Mouse (Mus musculus) liver, embryonic 14.5 days (tissue): ENCODE data around the gene Pafah1b2. TPM values are rescaled to one million over a fixed set of nuclear protein-coding genes. Genes with fewer than 3 reads are reported as not detected.

Experiments used
- ATAC-seq: fragments of 200-750 bp; cut with Nextera tagmentation; 2 replicates; pipeline ENCODE4 v1.8.0; 2017; ENCODE audit warnings: moderate number of reproducible peaks, mild to moderate bottlenecking, moderate library complexity; ENCODE audit not compliant: insufficient read depth
- DNase-seq, 3 experiments: peaks; one replicate each; pipeline ENCODE4 v3.0.0-alpha.2; 2012 to 2013; ENCODE audit warnings: low read depth in 3 of 3, low spot score in 3 of 3
- H3K27ac ChIP-seq: fragments of 300-500 bp; sonication (generic); 2 replicates; pipeline ENCODE4 v1.5.1; 2014; ENCODE audit warnings: moderate library complexity, mild to moderate bottlenecking, control low read depth, inconsistent platforms
- H3K27me3 ChIP-seq: fragments of 300-500 bp; sonication (generic); 2 replicates; pipeline ENCODE4 v1.6.1; 2014; ENCODE audit warnings: mild to moderate bottlenecking, low read length, moderate library complexity; ENCODE audit not compliant: control insufficient read depth, insufficient read depth
- H3K36me3 ChIP-seq: fragments of 300-500 bp; sonication (generic); replicated peaks from 2 replicates; pipeline ENCODE4 v1.6.1; 2014; ENCODE audit warnings: low read depth; ENCODE audit not compliant: control insufficient read depth, insufficient read depth
- H3K4me1 ChIP-seq, 2 experiments: fragments of 200-500 bp in 1 of 2; fragments of 300-500 bp in 1 of 2; sonication (generic) in 1 of 2; replicated peaks; 2 replicates each; pipeline ENCODE4 v1.6.1; 2012 to 2014; ENCODE audit warnings: antibody characterized with exemption in 1 of 2, inconsistent platforms in 1 of 2, low read length in 1 of 2; ENCODE audit not compliant: control insufficient read depth in 2 of 2, insufficient read depth in 2 of 2
- H3K4me2 ChIP-seq: fragments of 300-500 bp; sonication (generic); 2 replicates; pipeline ENCODE4 v1.6.1; 2014; ENCODE audit warnings: low read depth, mild to moderate bottlenecking, control low read depth, moderate library complexity
- H3K4me3 ChIP-seq, 2 experiments: fragments of 200-500 bp in 1 of 2; fragments of 300-500 bp in 1 of 2; sonication (generic) in 1 of 2; 2 replicates each; pipeline ENCODE4 v1.5.1; 2012 to 2014; ENCODE audit warnings: low read depth in 2 of 2, low read length in 2 of 2, mild to moderate bottlenecking in 2 of 2, control low read depth in 1 of 2, inconsistent platforms in 1 of 2, moderate library complexity in 1 of 2; ENCODE audit not compliant: insufficient read depth in 1 of 2
- H3K9ac ChIP-seq: fragments of 300-500 bp; sonication (generic); replicated peaks from 2 replicates; pipeline ENCODE4 v1.6.1; 2014; ENCODE audit warnings: mild to moderate bottlenecking, control low read depth, moderate library complexity
- H3K9me3 ChIP-seq: fragments of 300-500 bp; sonication (generic); 2 replicates; pipeline ENCODE4 v1.6.1; 2016; ENCODE audit warnings: low read length, mixed read lengths; ENCODE audit not compliant: control insufficient read depth
- CTCF ChIP-seq: IDR thresholded peaks from 2 replicates; pipeline ENCODE4 v1.5.1; 2016; ENCODE audit warnings: antibody characterized with exemption, low read depth, control low read depth
- EP300 ChIP-seq: IDR thresholded peaks from 2 replicates; pipeline ENCODE4 v1.6.1; 2016; ENCODE audit warnings: antibody characterized with exemption, low read depth
- WGBS: fragments of 180-500 bp; shearing (Covaris S2); extraction: QIAGEN DNeasy Blood & Tissue Kit; methylation state at CpG from one replicate; pipeline ENCODE4 v1.1.7; 2014; ENCODE audit not compliant: insufficient replicate concordance; 5-methylcytosine and 5-hydroxymethylcytosine counted together
- polyA plus RNA-seq, 2 experiments: library from polyadenylated mRNA; depleted of rRNA in 1 of 2; stranded (reverse) in 1 of 2; unstranded in 1 of 2; fragments of >200 nt; fragmentation: Nextera tagmentation in 1 of 2; extraction: Ambion mirVana in 1 of 2; gene quantifications; 2 replicates each; pipeline versions ENCODE4 v1.2.1 to v1.2.3; 2012 to 2014

Pafah1b2 gene
- polyA plus RNA-seq, 2 experiments, result 23.1 to 59.6 TPM

- TF ChIP-seq CTCF (no peak), EP300 (no peak)
- H3K36me3 ChIP-seq, result no peaks in the 10 kb centered on the region
Observed at GRCm38 (mm10) chr9:46053014-46053666, 40.6 kb upstream of the Pafah1b2 start.

DNA sequence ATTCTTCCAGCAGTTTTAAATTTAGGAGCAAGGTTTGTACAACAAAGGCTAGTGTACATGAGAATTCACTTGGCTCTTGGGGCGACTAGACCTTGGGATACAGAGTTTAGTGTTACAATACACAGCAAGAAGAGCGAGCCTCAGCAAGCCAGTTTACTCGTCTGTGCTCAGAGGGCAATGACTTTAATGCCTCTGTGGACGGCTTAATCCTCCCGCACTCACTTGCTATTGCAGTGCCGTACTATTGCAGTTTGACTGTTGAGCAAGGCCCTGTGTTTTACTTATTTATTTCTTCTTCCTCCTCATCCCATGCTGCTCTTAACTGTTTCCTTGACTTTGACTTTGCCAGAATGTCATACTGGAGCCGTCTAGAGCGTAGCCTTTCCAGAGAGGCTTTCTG is 37.7 kb upstream of the Pafah1b2 start:
- TF ChIP-seq EP300 (no peak), CTCF (no peak)
- 76% methylated on average over 8 of the region's 8 CpGs for WGBS
- Histone ChIP-seq H3K36me3 (no peaks in the 10 kb centered on the region), H3K27me3 (no peaks in the 10 kb centered on the region), H3K27ac (no peak overlapping the region), H3K9me3 (no peaks in the 10 kb centered on the region), H3K4me2 (no peak overlapping the region), H3K4me3 (no peak overlapping the region), H3K4me1 (peaks cover 2 to 9% of the 10 kb centered on the region in 2 experiments; a peak in 2 of 4 replicates), H3K9ac (no peak overlapping the region)
- no peak for DNase-seq
- no peak for ATAC-seq

More at GRCm38 (mm10) chr9:46053014-46053666, 40.6 kb upstream of the Pafah1b2 start:
- Histone ChIP-seq H3K4me3 (no peak overlapping the region), H3K9ac (no peak overlapping the region), H3K4me2 (no peak overlapping the region), H3K9me3 (no peaks in the 10 kb centered on the region), H3K27me3 (no peaks in the 10 kb centered on the region), H3K4me1 (peaks cover 2 to 9% of the 10 kb centered on the region in 2 experiments; a peak in 2 of 4 replicates), H3K27ac (no peak overlapping the region)
- whole genome bisulfite sequencing, result 78% methylated on average over 9 of the region's 9 CpGs
- ATAC-seq, result no peak
- DNase-seq, result no peak

- Histone ChIP-seq H3K36me3 (no peaks in the 10 kb centered on the region), H3K27ac (no peak overlapping the region), H3K9ac (no peak overlapping the region), H3K9me3 (no peaks in the 10 kb centered on the region), H3K4me2 (no peak overlapping the region), H3K27me3 (no peaks in the 10 kb centered on the region), H3K4me3 (no peak overlapping the region), H3K4me1 (peaks cover 2 to 9% of the 10 kb centered on the region in 2 experiments; a peak in 2 of 4 replicates)
- ATAC-seq (no peak), DNase-seq (no peak)
- TF ChIP-seq EP300, result no peak
- TF ChIP-seq CTCF, result no peak
- 52% methylated on average over 7 of the region's 7 CpGs for WGBS
Observed at GRCm38 (mm10) chr9:46049525-46049924, 37.0 kb upstream of the Pafah1b2 start.

DNA sequence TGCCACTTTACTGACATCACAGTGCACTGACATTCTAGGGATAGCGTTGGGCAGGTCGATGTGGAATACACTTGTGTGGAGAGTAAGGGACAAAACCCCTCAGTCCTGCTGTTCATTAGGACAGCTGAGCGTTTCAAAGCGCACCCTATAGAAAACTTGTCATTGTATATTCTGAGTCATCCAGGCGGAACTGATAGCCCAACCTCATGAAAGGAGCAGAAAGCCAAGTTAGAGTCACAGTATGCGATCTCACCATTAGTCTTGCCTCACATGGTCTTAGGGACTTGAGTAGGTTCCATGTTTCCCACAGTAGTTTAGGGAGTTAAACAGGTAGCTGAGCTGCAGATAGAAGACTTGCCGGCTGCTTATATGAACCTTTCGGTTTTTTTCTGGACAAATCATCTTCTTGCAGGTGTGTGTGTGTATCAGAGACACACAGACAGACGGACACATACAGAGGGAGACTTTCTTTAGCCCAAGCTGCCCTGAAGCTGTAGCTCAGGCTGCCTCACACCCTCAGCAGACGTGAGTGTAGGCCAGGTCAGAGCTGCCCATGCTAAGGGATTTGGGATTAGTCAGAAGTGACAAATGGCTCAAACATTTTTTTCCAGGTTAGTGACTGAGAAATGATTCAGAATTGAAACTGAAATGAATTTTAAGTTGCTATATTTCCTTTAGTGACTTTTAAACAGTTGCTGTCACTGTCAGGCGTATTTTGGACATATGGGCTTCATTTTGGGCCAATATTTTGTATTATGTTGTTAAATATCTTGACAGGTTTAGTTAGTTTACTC is 34.4 kb upstream of the Pafah1b2 start:
- H3K4me3 ChIP-seq, result no peak overlapping the region
- no peaks in the 10 kb centered on the region for H3K36me3 ChIP-seq
- no peak overlapping the region for H3K27ac ChIP-seq
- no peak overlapping the region for H3K4me2 ChIP-seq
- DNase-seq (no peak), ATAC-seq (no peak)
- TF ChIP-seq EP300 (no peak), CTCF (no peak)
- H3K9ac ChIP-seq, result no peak overlapping the region
- H3K9me3 ChIP-seq, result no peaks in the 10 kb centered on the region
- no peaks in the 10 kb centered on the region for H3K27me3 ChIP-seq
- H3K4me1 ChIP-seq, result peaks cover 2 to 9% of the 10 kb centered on the region in 2 experiments; a peak in 2 of 4 replicates
- 73% methylated on average over 11 of the region's 11 CpGs for WGBS

DNA sequence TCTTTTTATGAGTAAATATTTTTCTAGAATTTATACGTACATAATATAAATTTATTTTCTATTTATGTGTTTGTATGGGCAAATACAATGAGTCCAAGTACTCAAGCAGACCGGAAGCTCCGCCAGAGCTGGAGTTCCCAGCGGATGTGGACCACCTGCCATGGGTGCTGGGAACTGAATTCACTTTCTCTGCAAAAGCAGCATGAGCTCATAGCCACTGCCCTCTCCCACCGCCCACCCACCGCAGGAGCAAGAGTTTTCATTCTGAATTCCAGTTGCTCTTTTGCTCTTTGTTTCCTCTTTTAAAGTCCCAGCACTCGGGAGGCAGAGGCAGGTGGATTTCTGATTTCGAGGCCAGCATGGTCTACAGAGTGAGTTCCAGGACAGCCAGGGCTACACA is 31.1 kb upstream of the Pafah1b2 start:
- Histone ChIP-seq H3K4me1 (peaks cover 0 to 4% of the 10 kb centered on the region in 2 experiments; a peak in 1 of 4 replicates), H3K4me2 (no peak overlapping the region), H3K9me3 (no peaks in the 10 kb centered on the region), H3K36me3 (no peaks in the 10 kb centered on the region), H3K9ac (no peak overlapping the region), H3K27me3 (no peaks in the 10 kb centered on the region), H3K27ac (no peak overlapping the region), H3K4me3 (no peak overlapping the region)
- DNase-seq, result no peak
- WGBS, result 78% methylated on average over 8 of the region's 8 CpGs
- no peak for TF ChIP-seq EP300
- no peak for TF ChIP-seq CTCF
- ATAC-seq, result no peak
